ENCODE assay signal across 8 mouse cellular contexts in genomic region chr5:146794084-146794852, GRCm38 (mm10). TPM values are rescaled to one million over a fixed set of nuclear protein-coding genes. Genes with fewer than 3 reads are reported as not detected.
DNase-seq lines count a peak whose midpoint lies in the region; ATAC-seq lines count a peak whose summit lies in the region.

No protein-coding gene starts in this region.

- ATAC-seq in forebrain, embryonic 15.5 days (replicated peaks) = peak; percentile 67
- peak; percentile 41 for ATAC-seq in inflammation-experienced regulatory T-cells, adult 6 months
- peak; percentile 52 for ATAC-seq in lung, embryonic 15.5 days (ENCODE audit: borderline replicate concordance, extremely low read depth, low FRiP score, low TSS enrichment)

- peak; percentile 57 to 80 for DNase-seq in spleen, postnatal 4 days (ENCODE audit: low spot score in 2 of 2)
- no peak for DNase-seq in spleen, postnatal 10 days (ENCODE audit: low spot score in 2 of 2)
- DNase-seq in c-Kit-negative CD71-positive TER-119-positive erythroid progenitor cells, embryonic 14.5 days (ENCODE audit: low read depth, low spot score) = peak; percentile 15
- peak; percentile 41 for DNase-seq in ovary, postnatal 10 days (ENCODE audit: low spot score)
- no peak for DNase-seq in adipocyte (ENCODE audit: low spot score)

- H3K27ac ChIP-seq in forebrain, embryonic 15.5 days (replicated peaks) = peak overlapping the region; percentile 91
- H3K27ac ChIP-seq in lung, embryonic 15.5 days = peak overlapping the region; percentile 92

- no peaks in the 10 kb centered on the region for H3K9me3 ChIP-seq in forebrain, embryonic 15.5 days
- H3K9me3 ChIP-seq in lung, embryonic 15.5 days = no peaks in the 10 kb centered on the region

- peak overlapping the region; percentile 86 for H3K4me2 ChIP-seq in forebrain, embryonic 15.5 days (replicated peaks)
- peak overlapping the region; percentile 75 for H3K4me2 ChIP-seq in lung, embryonic 15.5 days

- H3K4me1 ChIP-seq in forebrain, embryonic 15.5 days = peaks cover 27% of the 10 kb centered on the region
- peaks cover 39% of the 10 kb centered on the region for H3K4me1 ChIP-seq in lung, embryonic 15.5 days

- H3K27me3 ChIP-seq in forebrain, embryonic 15.5 days = no peaks in the 10 kb centered on the region
- H3K27me3 ChIP-seq in lung, embryonic 15.5 days = no peaks in the 10 kb centered on the region

- under 1% methylated on average over 79 of the region's 83 CpGs for WGBS in forebrain, embryonic 15.5 days
- WGBS in lung, embryonic 15.5 days = under 1% methylated on average over 82 of the region's 83 CpGs

- peak overlapping the region; percentile 72 for H3K4me3 ChIP-seq in forebrain, embryonic 15.5 days
- H3K4me3 ChIP-seq in lung, embryonic 15.5 days = peak overlapping the region; percentile 90

- H3K36me3 ChIP-seq in forebrain, embryonic 15.5 days = no peaks in the 10 kb centered on the region
- no peaks in the 10 kb centered on the region for H3K36me3 ChIP-seq in lung, embryonic 15.5 days

- H3K9ac ChIP-seq in forebrain, embryonic 15.5 days (replicated peaks) = peak overlapping the region; percentile 86
- H3K9ac ChIP-seq in lung, embryonic 15.5 days = peak overlapping the region; percentile 91

RNA-seq across cellular contexts. Expression of gene Usp12, which starts 0.5 kb away (rescaled TPM):
- 14.9 and 16.5 TPM in 2 replicates for polyA plus RNA-seq in forebrain, embryonic 15.5 days (2015; fragmentation: Nextera tagmentation; extraction: Ambion mirVana)
- 1 to 10 TPM; 4.5 to 6.7 (median 5.8) TPM for polyA plus RNA-seq in inflammation-experienced regulatory T-cells, adult 6 months (2017; shearing (Covaris generic))
- polyA plus RNA-seq in lung, embryonic 15.5 days (2015; fragmentation: Nextera tagmentation; extraction: Ambion mirVana) = 17.1 and 17.3 TPM in 2 replicates

RNA-seq across cellular contexts. Expression of gene Rpl21, which starts 38.4 kb away (rescaled TPM):
- polyA plus RNA-seq in forebrain, embryonic 15.5 days (2015; fragmentation: Nextera tagmentation; extraction: Ambion mirVana) = 358 and 359 TPM in 2 replicates
- 1,000 to 10,000 TPM in 1 of 3 experiments, 100 to 1,000 TPM in 2; 475 to 1,461 (median 755) TPM for polyA plus RNA-seq in inflammation-experienced regulatory T-cells, adult 6 months (2017; shearing (Covaris generic))
- polyA plus RNA-seq in lung, embryonic 15.5 days (2015; fragmentation: Nextera tagmentation; extraction: Ambion mirVana) = 481 and 520 TPM in 2 replicates

RNA-seq across cellular contexts. Expression of gene Rasl11a, which starts 50.6 kb away (rescaled TPM):
- 11.9 and 13.4 TPM in 2 replicates for polyA plus RNA-seq in forebrain, embryonic 15.5 days (2015; fragmentation: Nextera tagmentation; extraction: Ambion mirVana)
- polyA plus RNA-seq in inflammation-experienced regulatory T-cells, adult 6 months (2017; shearing (Covaris generic)) = 10 to 100 TPM in 1 of 3 experiments, 1 to 10 TPM in 2; 6.9 to 10.7 (median 8.0) TPM
- 24.8 and 25.7 TPM in 2 replicates for polyA plus RNA-seq in lung, embryonic 15.5 days (2015; fragmentation: Nextera tagmentation; extraction: Ambion mirVana)

Comparison
In these comparisons a context has a peak if more than half of its experiments do, and no peak if none do; other contexts are left out.
1. DNase-seq: peak in spleen, postnatal 4 days (2 of 2), c-Kit-negative CD71-positive TER-119-positive erythroid progenitor cells, embryonic 14.5 days (single experiment) and ovary, postnatal 10 days (single experiment); none in spleen, postnatal 10 days (0 of 2) and adipocyte (single experiment).
2. Peak in every context shown above with its lines, with median percentiles within 50 percentile points of each other: ATAC-seq.